Mouse (Mus musculus) liver, postnatal 0 days (tissue): Measurements from ENCODE around the gene Tmem135. TPM values are rescaled to one million over a fixed set of nuclear protein-coding genes. Genes with fewer than 3 reads are reported as not detected.

Experiments used
- ATAC-seq: fragments of 200-750 bp; cut with Nextera tagmentation; 2 replicates; pipeline ENCODE4 v1.8.0; 2017; ENCODE audit warnings: mild to moderate bottlenecking, moderate library complexity
- DNase-seq: peaks from one replicate; pipeline ENCODE4 v3.0.0-alpha.2; 2016
- H3K27ac ChIP-seq: fragments of 300-500 bp; sonication (generic); 2 replicates; pipeline ENCODE4 v1.5.1; 2014; ENCODE audit warnings: antibody characterized with exemption, moderate library complexity, mild to moderate bottlenecking, low read depth
- H3K27me3 ChIP-seq: fragments of 300-500 bp; sonication (generic); 2 replicates; pipeline ENCODE4 v1.6.1; 2014; ENCODE audit warnings: low read length, control low read depth, mixed read lengths; ENCODE audit not compliant: insufficient read depth
- H3K36me3 ChIP-seq: fragments of 300-500 bp; sonication (generic); replicated peaks from 2 replicates; pipeline ENCODE4 v1.6.1; 2014; ENCODE audit warnings: mild to moderate bottlenecking, control low read depth, low read length, moderate library complexity, mixed read lengths; ENCODE audit not compliant: insufficient read depth
- H3K4me1 ChIP-seq: fragments of 300-500 bp; sonication (generic); 2 replicates; pipeline ENCODE4 v1.6.1; 2014; ENCODE audit warnings: antibody characterized with exemption, mild to moderate bottlenecking, control low read depth; ENCODE audit not compliant: insufficient read depth
- H3K4me2 ChIP-seq: fragments of 300-500 bp; sonication (generic); 2 replicates; pipeline ENCODE4 v1.6.1; 2014; ENCODE audit warnings: low read depth, mild to moderate bottlenecking, low read length, moderate library complexity, mixed read lengths
- H3K4me3 ChIP-seq: fragments of 300-500 bp; sonication (generic); 2 replicates; pipeline ENCODE4 v1.5.1; 2014; ENCODE audit warnings: low read depth, low read length
- H3K9ac ChIP-seq: fragments of 300-500 bp; sonication (generic); replicated peaks from 2 replicates; pipeline ENCODE4 v1.6.1; 2014; ENCODE audit warnings: mild to moderate bottlenecking, moderate library complexity
- H3K9me3 ChIP-seq: fragments of 300-500 bp; sonication (generic); 2 replicates; pipeline ENCODE4 v1.6.1; 2016; ENCODE audit warnings: mild to moderate bottlenecking, control low read depth, low read length, mixed read lengths
- CTCF ChIP-seq: sonication (generic); IDR thresholded peaks from 2 replicates; pipeline ENCODE4 v1.5.1; 2016; ENCODE audit warnings: antibody characterized with exemption, low read depth
- EP300 ChIP-seq: IDR thresholded peaks from 2 replicates; pipeline ENCODE4 v1.6.1; 2016; ENCODE audit warnings: antibody characterized with exemption, low read depth, mild to moderate bottlenecking
- WGBS: fragments of 180-500 bp; shearing (Covaris S2); extraction: QIAGEN DNeasy Blood & Tissue Kit; methylation state at CpG from one replicate; pipeline ENCODE4 v1.1.7; 2014; ENCODE audit not compliant: insufficient replicate concordance; 5-methylcytosine and 5-hydroxymethylcytosine counted together
- polyA plus RNA-seq: library from polyadenylated mRNA; unstranded; fragments of >200 nt; fragmentation: Nextera tagmentation; extraction: Ambion mirVana; gene quantifications from 2 replicates; pipeline ENCODE4 v1.2.1, GENCODE M21; 2015

Gene Tmem135
- polyA plus RNA-seq: 31.7 and 32.4 TPM in 2 replicates

GRCm38 (mm10) chr7:89404081-89404733 is at the start of gene Tmem135, which contains the start of gene Fzd4:
Gene Tmem135, minus strand, starts transcription at chr7:89404222.
Gene Fzd4, plus strand, starts transcription at chr7:89404355.
- Histone ChIP-seq H3K9me3 (no peaks in the 10 kb centered on the region), H3K4me3 (peak within 1 kb of the TSS; percentile 75), H3K4me1 (peaks cover 10% of the 10 kb centered on the region), H3K9ac (peak within 1 kb of the TSS; percentile 84), H3K27ac (peak within 1 kb of the TSS; percentile 92), H3K4me2 (peak within 1 kb of the TSS; percentile 95), H3K36me3 (no peaks in the 10 kb centered on the region), H3K27me3 (peaks cover 5% of the 10 kb centered on the region)
- DNase-seq (peak; percentile 94), ATAC-seq (peak; percentile 95)
- 0% methylated on average over 53 of the region's 62 CpGs for WGBS
- no peak for TF ChIP-seq EP300
- peak; percentile 9; the same call in 1 of the 2 replicates for TF ChIP-seq CTCF

DNA sequence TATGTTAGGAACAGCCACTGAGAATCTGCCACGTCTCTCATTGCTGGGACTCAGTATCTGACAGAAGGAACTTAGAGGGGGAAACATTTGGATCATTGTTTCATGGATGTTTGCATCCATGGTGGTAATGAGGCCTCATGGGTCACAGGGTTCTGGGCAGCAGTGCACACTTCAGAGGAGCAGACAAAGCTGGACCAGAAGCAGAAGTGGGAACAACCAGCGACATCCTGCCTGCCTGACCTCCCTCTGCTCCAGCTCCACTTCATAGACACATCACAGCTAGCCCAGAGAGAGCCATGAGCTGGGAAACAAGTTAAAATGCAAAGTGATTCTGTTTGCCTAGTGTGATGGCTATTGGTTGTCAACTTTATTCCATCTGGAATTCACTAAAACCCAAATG is 46.3 kb upstream of the Tmem135 start:
- Histone ChIP-seq H3K36me3 (no peaks in the 10 kb centered on the region), H3K4me1 (no peaks in the 10 kb centered on the region; the same call in 1 of the 2 replicates), H3K27me3 (no peaks in the 10 kb centered on the region), H3K9me3 (no peaks in the 10 kb centered on the region), H3K4me3 (no peak overlapping the region), H3K4me2 (no peak overlapping the region), H3K27ac (no peak overlapping the region), H3K9ac (no peak overlapping the region)
- 51% methylated on average over 2 of the region's 2 CpGs for whole genome bisulfite sequencing
- TF ChIP-seq CTCF: no peak
- no peak for TF ChIP-seq EP300
- ATAC-seq (no peak), DNase-seq (no peak)

- Histone ChIP-seq H3K9ac (no peak overlapping the region), H3K4me1 (no peaks in the 10 kb centered on the region; the same call in 1 of the 2 replicates), H3K9me3 (no peaks in the 10 kb centered on the region), H3K27ac (no peak overlapping the region), H3K4me2 (no peak overlapping the region), H3K27me3 (no peaks in the 10 kb centered on the region), H3K36me3 (no peaks in the 10 kb centered on the region), H3K4me3 (no peak overlapping the region)
- 46% methylated on average over 4 of the region's 4 CpGs for WGBS
- no peak for TF ChIP-seq CTCF
- DNase-seq (no peak), ATAC-seq (peak; percentile 31)
Measured at GRCm38 (mm10) chr7:89445137-89445536, 41.1 kb upstream of the Tmem135 start.

DNA sequence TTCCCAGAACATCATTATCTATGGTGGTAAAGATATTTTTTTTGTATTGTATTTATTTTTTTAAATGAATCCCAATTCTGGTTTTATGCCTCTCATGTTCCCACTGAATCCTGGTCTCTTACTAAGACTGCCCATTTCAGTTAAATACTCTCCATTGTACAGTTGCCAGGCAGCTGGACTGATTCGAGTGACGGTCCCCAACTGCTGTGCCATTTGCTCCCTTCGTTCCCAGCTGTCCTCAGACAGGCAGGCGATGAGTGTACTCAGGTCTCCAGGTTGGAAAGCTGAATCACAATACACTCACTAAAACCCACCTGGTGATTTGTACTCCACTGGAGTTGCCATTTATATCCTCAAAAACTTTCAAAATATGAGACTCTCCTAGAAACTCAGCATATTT is 38.2 kb upstream of the Tmem135 start:
- TF ChIP-seq CTCF (no peak), EP300 (no peak)
- no peak overlapping the region for H3K4me3 ChIP-seq
- H3K9ac ChIP-seq: no peak overlapping the region
- DNase-seq: no peak
- H3K9me3 ChIP-seq: no peaks in the 10 kb centered on the region
- H3K27ac ChIP-seq: no peak overlapping the region
- WGBS: 83% methylated on average over 4 of the region's 4 CpGs
- no peaks in the 10 kb centered on the region for H3K4me1 ChIP-seq
- no peak for ATAC-seq
- no peaks in the 10 kb centered on the region for H3K36me3 ChIP-seq
- H3K27me3 ChIP-seq: no peaks in the 10 kb centered on the region
- no peak overlapping the region for H3K4me2 ChIP-seq

- Histone ChIP-seq H3K9ac (no peak overlapping the region), H3K9me3 (no peaks in the 10 kb centered on the region), H3K27me3 (no peaks in the 10 kb centered on the region), H3K4me1 (no peaks in the 10 kb centered on the region), H3K27ac (no peak overlapping the region), H3K4me2 (no peak overlapping the region), H3K4me3 (no peak overlapping the region), H3K36me3 (no peaks in the 10 kb centered on the region)
- DNase-seq (no peak), ATAC-seq (no peak)
- 54% methylated on average over 7 of the region's 7 CpGs for WGBS
- TF ChIP-seq EP300: no peak
- no peak for TF ChIP-seq CTCF
Measured at GRCm38 (mm10) chr7:89441291-89441690, 37.3 kb upstream of the Tmem135 start.

DNA sequence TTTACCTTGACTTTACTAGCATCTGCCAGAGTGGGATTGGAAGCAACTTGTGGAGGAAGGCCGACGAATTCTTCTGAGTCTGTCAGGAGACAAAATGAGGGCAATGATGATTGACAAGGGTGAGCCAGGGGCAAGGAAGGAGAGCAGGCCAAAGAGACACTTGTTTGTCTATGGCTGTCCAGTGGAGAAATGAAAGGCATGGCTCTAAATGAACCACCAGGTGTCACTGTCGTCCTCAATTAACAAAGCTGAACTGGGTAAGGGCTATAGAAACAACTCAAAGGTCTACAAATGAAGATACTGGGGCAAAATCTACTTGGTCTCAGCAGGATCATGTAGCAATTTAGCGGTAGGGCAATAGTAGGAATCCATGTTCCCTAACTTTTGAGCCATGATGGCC is 33.6 kb upstream of the Tmem135 start:
- ATAC-seq (peak; percentile 64), DNase-seq (peak; percentile 31)
- H3K36me3 ChIP-seq: no peaks in the 10 kb centered on the region
- H3K4me2 ChIP-seq: no peak overlapping the region
- peaks cover 6% of the 10 kb centered on the region; the same call in 1 of the 2 replicates for H3K4me1 ChIP-seq
- no peaks in the 10 kb centered on the region for H3K9me3 ChIP-seq
- TF ChIP-seq EP300: no peak
- peak; percentile 78 for TF ChIP-seq CTCF
- 47% methylated on average over 4 of the region's 4 CpGs for WGBS
- H3K27ac ChIP-seq: no peak overlapping the region
- H3K9ac ChIP-seq: no peak overlapping the region
- H3K4me3 ChIP-seq: no peak overlapping the region
- no peaks in the 10 kb centered on the region for H3K27me3 ChIP-seq
